Mouse (Mus musculus) heart, postnatal 0 days (tissue): ENCODE measurements around the gene Cir1. TPM values are rescaled to one million over a fixed set of nuclear protein-coding genes. Genes with fewer than 3 reads are reported as not detected.
A peak's percentile ranks its signal among the peaks of the same experiment; 100 is the strongest.

Source experiments
- ATAC-seq: fragments of 200-750 bp; cut with Nextera tagmentation; 2 replicates; pipeline ENCODE4 v1.8.0; 2017; ENCODE audit warnings: low read depth, moderate number of reproducible peaks, moderate library complexity; ENCODE audit not compliant: insufficient read depth
- DNase-seq: peaks from one replicate; pipeline ENCODE4 v3.0.0-alpha.2; 2016; ENCODE audit warnings: low spot score
- H3K27ac ChIP-seq: fragments of 300-500 bp; sonication (generic); 2 replicates; pipeline ENCODE4 v1.5.1; 2014; ENCODE audit warnings: low read depth, mild to moderate bottlenecking
- H3K27me3 ChIP-seq: fragments of 300-500 bp; sonication (generic); 2 replicates; pipeline ENCODE4 v1.6.1; 2014; ENCODE audit warnings: low read length, mixed read lengths; ENCODE audit not compliant: control insufficient read depth, insufficient read depth
- H3K36me3 ChIP-seq: fragments of 300-500 bp; sonication (generic); replicated peaks from 2 replicates; pipeline ENCODE4 v1.6.1; 2014; ENCODE audit warnings: low read length, mixed read lengths; ENCODE audit not compliant: control insufficient read depth, insufficient read depth
- H3K4me1 ChIP-seq: fragments of 300-500 bp; sonication (generic); 2 replicates; pipeline ENCODE4 v1.6.1; 2014; ENCODE audit warnings: antibody characterized with exemption; ENCODE audit not compliant: control insufficient read depth, insufficient read depth
- H3K4me2 ChIP-seq: fragments of 300-500 bp; sonication (generic); 2 replicates; pipeline ENCODE4 v1.6.1; 2014; ENCODE audit warnings: low read depth, mild to moderate bottlenecking, low read length, moderate library complexity
- H3K4me3 ChIP-seq: fragments of 300-500 bp; sonication (generic); 2 replicates; pipeline ENCODE4 v1.5.1; 2014; ENCODE audit warnings: low read depth, low read length
- H3K9ac ChIP-seq: fragments of 300-500 bp; sonication (generic); replicated peaks from 2 replicates; pipeline ENCODE4 v1.6.1; 2014; ENCODE audit warnings: low read depth, low read length, mixed read lengths
- H3K9me3 ChIP-seq: fragments of 300-500 bp; sonication (generic); replicated peaks from 2 replicates; pipeline ENCODE4 v1.6.1; 2016; ENCODE audit warnings: low read length; ENCODE audit not compliant: control insufficient read depth
- CTCF ChIP-seq: IDR thresholded peaks from 2 replicates; pipeline ENCODE4 v1.5.1; 2016; ENCODE audit warnings: antibody characterized with exemption, control low read depth, low read depth
- EP300 ChIP-seq: IDR thresholded peaks from 2 replicates; pipeline ENCODE4 v1.6.1; 2016; ENCODE audit warnings: antibody characterized with exemption, low read depth
- WGBS: fragments of 180-500 bp; shearing (Covaris S2); extraction: QIAGEN DNeasy Blood & Tissue Kit; methylation state at CpG from one replicate; pipeline ENCODE4 v1.1.7; 2014; 5-methylcytosine and 5-hydroxymethylcytosine counted together
- polyA plus RNA-seq: library from polyadenylated mRNA; unstranded; fragments of >200 nt; fragmentation: Nextera tagmentation; extraction: Ambion mirVana; gene quantifications from 2 replicates; pipeline ENCODE4 v1.2.1, GENCODE M21; 2015
- total RNA-seq: library from RNA; depleted of rRNA; stranded (reverse); fragments of >200 nt; gene quantifications from 2 replicates; pipeline ENCODE4 v1.2.3, GENCODE M21; 2014; ENCODE audit warnings: low replicate concordance

Cir1 gene
- total and polyA plus RNA-seq, 2 experiments from 2014 or later, result 0.08 to 20.0 TPM

GRCm38 (mm10) chr2:73301979-73302378, 10.5 kb downstream of the Cir1 start:
- Histone ChIP-seq H3K9me3 (no peaks in the 10 kb centered on the region), H3K27me3 (no peaks in the 10 kb centered on the region), H3K36me3 (peaks cover 66% of the 10 kb centered on the region), H3K9ac (no peak overlapping the region), H3K4me2 (no peak overlapping the region), H3K4me3 (no peak overlapping the region), H3K4me1 (no peaks in the 10 kb centered on the region), H3K27ac (no peak overlapping the region)
- 35% methylated on average over 1 of the region's 1 CpGs for WGBS
- no peak for TF ChIP-seq CTCF
- TF ChIP-seq EP300, result no peak
- ATAC-seq, result no peak
- DNase-seq, result no peak

GRCm38 (mm10) chr2:73298841-73299240, 13.7 kb downstream of the Cir1 start:
- H3K27ac ChIP-seq, result no peak overlapping the region
- no peak for TF ChIP-seq EP300
- TF ChIP-seq CTCF, result no peak
- no peak for ATAC-seq
- 84% methylated on average over 3 of the region's 3 CpGs for WGBS
- no peaks in the 10 kb centered on the region for H3K9me3 ChIP-seq
- no peak overlapping the region for H3K4me3 ChIP-seq
- no peak overlapping the region for H3K4me2 ChIP-seq
- H3K27me3 ChIP-seq, result no peaks in the 10 kb centered on the region
- H3K9ac ChIP-seq, result no peak overlapping the region
- no peaks in the 10 kb centered on the region for H3K4me1 ChIP-seq
- H3K36me3 ChIP-seq, result peaks cover 57% of the 10 kb centered on the region
- no peak for DNase-seq

- Histone ChIP-seq H3K9ac (no peak overlapping the region), H3K27me3 (no peaks in the 10 kb centered on the region), H3K4me3 (no peak overlapping the region), H3K4me2 (no peak overlapping the region), H3K9me3 (no peaks in the 10 kb centered on the region), H3K27ac (no peak overlapping the region), H3K36me3 (peaks cover 54% of the 10 kb centered on the region), H3K4me1 (no peaks in the 10 kb centered on the region)
- DNase-seq (no peak), ATAC-seq (no peak)
- TF ChIP-seq CTCF (no peak), EP300 (no peak)
- 77% methylated on average over 7 of the region's 7 CpGs for WGBS
Measured at GRCm38 (mm10) chr2:73298154-73298553, 14.3 kb downstream of the Cir1 start.

GRCm38 (mm10) chr2:73295023-73295422, 17.5 kb downstream of the Cir1 start:
- Histone ChIP-seq H3K27me3 (no peaks in the 10 kb centered on the region), H3K4me2 (no peak overlapping the region)
- WGBS, result 62% methylated on average over 7 of the region's 7 CpGs

GRCm38 (mm10) chr2:73291130-73291529, 21.4 kb downstream of the Cir1 start:
- Histone ChIP-seq H3K9me3 (no peaks in the 10 kb centered on the region), H3K4me3 (no peak overlapping the region), H3K9ac (no peak overlapping the region), H3K4me1 (no peaks in the 10 kb centered on the region), H3K27ac (no peak overlapping the region), H3K36me3 (peaks cover 55% of the 10 kb centered on the region), H3K4me2 (no peak overlapping the region), H3K27me3 (no peaks in the 10 kb centered on the region)
- no peak for TF ChIP-seq CTCF
- no peak for TF ChIP-seq EP300
- 64% methylated on average over 4 of the region's 4 CpGs for WGBS
- no peak for DNase-seq
- ATAC-seq, result no peak

More at GRCm38 (mm10) chr2:73295023-73295422, 17.5 kb downstream of the Cir1 start:
- H3K9me3 ChIP-seq, result no peaks in the 10 kb centered on the region
- no peak overlapping the region for H3K9ac ChIP-seq
- TF ChIP-seq CTCF, result no peak
- H3K36me3 ChIP-seq, result peaks cover 57% of the 10 kb centered on the region
- H3K4me1 ChIP-seq, result no peaks in the 10 kb centered on the region
- ATAC-seq (no peak), DNase-seq (no peak)
- no peak overlapping the region for H3K4me3 ChIP-seq
- H3K27ac ChIP-seq, result no peak overlapping the region

- 14% methylated on average over 2 of the region's 2 CpGs for WGBS
- Histone ChIP-seq H3K4me3 (no peak overlapping the region), H3K4me2 (no peak overlapping the region), H3K4me1 (no peaks in the 10 kb centered on the region), H3K9ac (no peak overlapping the region), H3K9me3 (no peaks in the 10 kb centered on the region), H3K27me3 (peaks cover 16% of the 10 kb centered on the region), H3K27ac (no peak overlapping the region), H3K36me3 (peaks cover 20% of the 10 kb centered on the region; the same call in 1 of the 2 replicates)
- ATAC-seq (no peak), DNase-seq (no peak)
- TF ChIP-seq CTCF (peak; percentile 50), EP300 (no peak)
Measured at GRCm38 (mm10) chr2:73285630-73286029, 26.9 kb downstream of the Cir1 start.
